Mouse (Mus musculus) C2C12 (cell line): ENCODE results near the gene Mus81.

Source experiments
- CTCF ChIP-seq: IDR thresholded peaks from one replicate; pipeline ENCODE4 v1.5.1; 2011; ENCODE audit not compliant: control insufficient read depth, insufficient read depth, insufficient read length
- FOSL1 ChIP-seq: IDR thresholded peaks from one replicate; pipeline ENCODE4 v1.8.0; 2011; ENCODE audit warnings: mild to moderate bottlenecking, low read length; ENCODE audit not compliant: poor library complexity, insufficient read depth, severe bottlenecking
- MAX ChIP-seq: IDR thresholded peaks from one replicate; pipeline ENCODE4 v1.6.1; 2011; ENCODE audit warnings: mild to moderate bottlenecking, control low read depth
- MYOD1 ChIP-seq: IDR thresholded peaks from one replicate; pipeline ENCODE4 v1.6.1; 2011; ENCODE audit warnings: low read depth; ENCODE audit not compliant: control insufficient read depth, insufficient read length
- MYOG ChIP-seq: IDR thresholded peaks from one replicate; pipeline ENCODE4 v1.6.1; 2011; ENCODE audit not compliant: control insufficient read depth, insufficient read length; ENCODE audit errors: extremely low read depth
- USF1 ChIP-seq: IDR thresholded peaks from one replicate; pipeline ENCODE4 v1.6.1; 2011; ENCODE audit warnings: low read depth, mild to moderate bottlenecking, control low read depth, moderate library complexity

DNA sequence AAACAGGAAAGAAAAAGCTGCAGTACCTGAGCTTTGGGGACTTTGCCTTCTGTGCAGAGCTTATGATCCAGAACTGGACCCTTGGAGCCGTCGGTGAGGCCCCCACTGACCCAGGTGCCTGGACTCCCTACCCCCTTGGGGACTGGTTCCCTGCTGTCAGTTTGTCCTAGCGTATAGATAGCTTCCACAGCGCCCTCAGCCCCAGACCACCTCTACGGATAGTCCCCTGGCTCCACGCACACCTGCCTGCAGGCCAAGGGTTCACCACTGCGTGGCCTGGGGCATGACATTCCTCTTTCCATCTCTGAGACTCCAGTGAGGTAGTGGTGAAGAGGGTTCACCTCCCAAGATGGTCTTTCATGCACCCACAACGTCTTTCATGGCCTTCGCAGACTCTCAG lies 25.0 kb downstream of the Mus81 start:
- TF ChIP-seq MYOD1, result no peak
- TF ChIP-seq MYOG, result no peak
- no peak for TF ChIP-seq CTCF
- TF ChIP-seq FOSL1, result no peak
- no peak for TF ChIP-seq MAX
- TF ChIP-seq USF1, result no peak
